Mouse (Mus musculus) neural tube, embryonic 11.5 days (tissue): ENCODE measurements around the gene Borcs6. TPM values are rescaled to one million over a fixed set of nuclear protein-coding genes. Genes with fewer than 3 reads are reported as not detected.

Source experiments
- ATAC-seq: fragments of 200-750 bp; cut with Nextera tagmentation; 2 replicates; pipeline ENCODE4 v1.8.0; 2017; ENCODE audit warnings: moderate number of reproducible peaks, mild to moderate bottlenecking, moderate TSS enrichment, moderate library complexity; ENCODE audit not compliant: insufficient read depth, low FRiP score, low TSS enrichment
- DNase-seq: peaks from one replicate; pipeline ENCODE4 v3.0.0-alpha.2; 2015; ENCODE audit warnings: low spot score
- H3K27ac ChIP-seq: fragments of 300-500 bp; sonication (generic); 2 replicates; pipeline ENCODE4 v1.5.1; 2014; ENCODE audit warnings: low read depth, mild to moderate bottlenecking, low read length
- H3K27me3 ChIP-seq: fragments of 300-500 bp; sonication (generic); 2 replicates; pipeline ENCODE4 v1.6.1; 2014; ENCODE audit warnings: mild to moderate bottlenecking, low read length, mixed read lengths; ENCODE audit not compliant: control insufficient read depth, insufficient read depth
- H3K36me3 ChIP-seq: fragments of 300-500 bp; sonication (generic); 2 replicates; pipeline ENCODE4 v1.6.1; 2014; ENCODE audit warnings: mild to moderate bottlenecking, low read length, moderate library complexity, mixed read lengths; ENCODE audit not compliant: control insufficient read depth, insufficient read depth
- H3K4me1 ChIP-seq: fragments of 300-500 bp; sonication (generic); 2 replicates; pipeline ENCODE4 v1.6.1; 2014; ENCODE audit warnings: low read length, mixed read lengths; ENCODE audit not compliant: control insufficient read depth, insufficient read depth
- H3K4me2 ChIP-seq: fragments of 300-500 bp; sonication (generic); 2 replicates; pipeline ENCODE4 v1.6.1; 2014; ENCODE audit warnings: low read depth, mild to moderate bottlenecking, moderate library complexity
- H3K4me3 ChIP-seq: fragments of 300-500 bp; sonication (generic); 2 replicates; pipeline ENCODE4 v1.5.1; 2014; ENCODE audit warnings: low read depth, low read length
- H3K9ac ChIP-seq: fragments of 300-500 bp; sonication (generic); 2 replicates; pipeline ENCODE4 v1.6.1; 2014; ENCODE audit warnings: mild to moderate bottlenecking, low read length
- H3K9me3 ChIP-seq: fragments of 300-500 bp; sonication (generic); 2 replicates; pipeline ENCODE4 v1.6.1; 2016; ENCODE audit warnings: low read length; ENCODE audit not compliant: control insufficient read depth
- WGBS: fragments of 180-500 bp; shearing (Covaris S2); extraction: QIAGEN DNeasy Blood & Tissue Kit; methylation state at CpG from one replicate; pipeline ENCODE4 v1.1.7; 2014; 5-methylcytosine and 5-hydroxymethylcytosine counted together
- polyA plus RNA-seq: library from polyadenylated mRNA; unstranded; fragments of >200 nt; fragmentation: Nextera tagmentation; extraction: Ambion mirVana; gene quantifications from 2 replicates; pipeline ENCODE4 v1.2.1, GENCODE M21; 2014

Borcs6 gene
- polyA plus RNA-seq, 1 experiment from 2014 or later = 11.4 TPM

GRCm38 (mm10) chr11:69087597-69087996 is 28.1 kb downstream of the Borcs6 start:
- DNase-seq (no peak), ATAC-seq (no peak)
- Histone ChIP-seq H3K4me1 (peaks cover 10% of the 10 kb centered on the region), H3K36me3 (no peaks in the 10 kb centered on the region), H3K4me2 (no peak overlapping the region), H3K9me3 (no peaks in the 10 kb centered on the region), H3K27ac (no peak overlapping the region), H3K9ac (no peak overlapping the region; the same call in 1 of the 2 replicates), H3K27me3 (no peaks in the 10 kb centered on the region), H3K4me3 (peak overlapping the region; percentile 96; the same call in 1 of the 2 replicates)
- 77% methylated on average over 2 of the region's 2 CpGs for WGBS

- Histone ChIP-seq H3K36me3 (no peaks in the 10 kb centered on the region), H3K9me3 (no peaks in the 10 kb centered on the region), H3K4me3 (peak within 1 kb of the TSS; percentile 96), H3K4me2 (peak within 1 kb of the TSS; percentile 99), H3K9ac (peak within 1 kb of the TSS; percentile 99), H3K4me1 (peaks cover 10% of the 10 kb centered on the region), H3K27me3 (no peaks in the 10 kb centered on the region), H3K27ac (peak within 1 kb of the TSS; percentile 89)
- ATAC-seq (peak; percentile 86), DNase-seq (peak; percentile 96)
- WGBS = 1% methylated on average over 49 of the region's 67 CpGs
These were observed 28.8 kb downstream of the Borcs6 start, which contains the start of gene Vamp2 for GRCm38 (mm10) chr11:69088103-69088855. TSS of gene Vamp2 (plus strand) at chr11:69088490.

GRCm38 (mm10) chr11:69088856-69089615 is 29.5 kb downstream of the Borcs6 start:
- 0 out of 2 replicates have a peak, but pooled peaks have one; percentile 20 for ATAC-seq

GRCm38 (mm10) chr11:69089616-69090290 is 30.2 kb downstream of the Borcs6 start:
- H3K36me3 ChIP-seq = no peaks in the 10 kb centered on the region
- H3K9ac ChIP-seq = peak overlapping the region; percentile 99
- H3K27me3 ChIP-seq = no peaks in the 10 kb centered on the region
- H3K27ac ChIP-seq = no peak overlapping the region
- WGBS = 90% methylated on average over 12 of the region's 12 CpGs
- H3K9me3 ChIP-seq = no peaks in the 10 kb centered on the region
- ATAC-seq (no peak), DNase-seq (no peak)
- peaks cover 12% of the 10 kb centered on the region for H3K4me1 ChIP-seq
- peak overlapping the region; percentile 99 for H3K4me2 ChIP-seq
- H3K4me3 ChIP-seq = peak overlapping the region; percentile 96

More at GRCm38 (mm10) chr11:69088856-69089615, 29.5 kb downstream of the Borcs6 start:
- no peaks in the 10 kb centered on the region for H3K27me3 ChIP-seq
- H3K36me3 ChIP-seq = no peaks in the 10 kb centered on the region
- peak overlapping the region; percentile 99 for H3K4me2 ChIP-seq
- H3K27ac ChIP-seq = peak overlapping the region; percentile 89
- peak overlapping the region; percentile 96 for H3K4me3 ChIP-seq
- WGBS = 13% methylated on average over 25 of the region's 25 CpGs
- peak overlapping the region; percentile 99 for H3K9ac ChIP-seq
- H3K4me1 ChIP-seq = peaks cover 10% of the 10 kb centered on the region
- H3K9me3 ChIP-seq = no peaks in the 10 kb centered on the region
- DNase-seq = no peak

GRCm38 (mm10) chr11:69090367-69090766 is 30.9 kb downstream of the Borcs6 start:
- Histone ChIP-seq H3K27ac (no peak overlapping the region), H3K36me3 (no peaks in the 10 kb centered on the region), H3K4me1 (peaks cover 14% of the 10 kb centered on the region), H3K4me2 (no peak overlapping the region), H3K9ac (no peak overlapping the region), H3K27me3 (no peaks in the 10 kb centered on the region), H3K9me3 (no peaks in the 10 kb centered on the region), H3K4me3 (no peak overlapping the region)
- 73% methylated on average over 6 of the region's 6 CpGs for WGBS
- no peak for DNase-seq
- no peak for ATAC-seq

GRCm38 (mm10) chr11:69091566-69092385 is 32.3 kb downstream of the Borcs6 start:
- peaks cover 22% of the 10 kb centered on the region for H3K4me1 ChIP-seq
- H3K4me2 ChIP-seq = no peak overlapping the region
- ATAC-seq = no peak
- H3K9ac ChIP-seq = no peak overlapping the region
- H3K36me3 ChIP-seq = no peaks in the 10 kb centered on the region
- no peak overlapping the region for H3K27ac ChIP-seq
- DNase-seq = no peak
- 60% methylated on average over 7 of the region's 7 CpGs for WGBS
- H3K9me3 ChIP-seq = no peaks in the 10 kb centered on the region
- no peaks in the 10 kb centered on the region for H3K27me3 ChIP-seq
- H3K4me3 ChIP-seq = no peak overlapping the region

GRCm38 (mm10) chr11:69092386-69092751 is 32.9 kb downstream of the Borcs6 start:
- Histone ChIP-seq H3K9ac (no peak overlapping the region), H3K27me3 (no peaks in the 10 kb centered on the region), H3K4me3 (no peak overlapping the region), H3K9me3 (no peaks in the 10 kb centered on the region), H3K27ac (no peak overlapping the region), H3K4me2 (no peak overlapping the region), H3K36me3 (no peaks in the 10 kb centered on the region), H3K4me1 (peaks cover 28% of the 10 kb centered on the region)
- DNase-seq = peak; percentile 86
- ATAC-seq = no peak
- WGBS = 12% methylated on average over 3 of the region's 3 CpGs

GRCm38 (mm10) chr11:69092871-69093270 is 33.4 kb downstream of the Borcs6 start:
- no peak overlapping the region for H3K9ac ChIP-seq
- 90% methylated on average over 4 of the region's 4 CpGs for WGBS
- no peaks in the 10 kb centered on the region for H3K27me3 ChIP-seq
- no peak overlapping the region for H3K27ac ChIP-seq
- no peak for ATAC-seq
- no peak for DNase-seq
- H3K36me3 ChIP-seq = no peaks in the 10 kb centered on the region
- no peak overlapping the region for H3K4me2 ChIP-seq
- no peaks in the 10 kb centered on the region for H3K9me3 ChIP-seq
- peaks cover 33% of the 10 kb centered on the region for H3K4me1 ChIP-seq
- no peak overlapping the region for H3K4me3 ChIP-seq
